8 mouse cellular contexts compared by ENCODE assay signal in the genomic region with DNA sequence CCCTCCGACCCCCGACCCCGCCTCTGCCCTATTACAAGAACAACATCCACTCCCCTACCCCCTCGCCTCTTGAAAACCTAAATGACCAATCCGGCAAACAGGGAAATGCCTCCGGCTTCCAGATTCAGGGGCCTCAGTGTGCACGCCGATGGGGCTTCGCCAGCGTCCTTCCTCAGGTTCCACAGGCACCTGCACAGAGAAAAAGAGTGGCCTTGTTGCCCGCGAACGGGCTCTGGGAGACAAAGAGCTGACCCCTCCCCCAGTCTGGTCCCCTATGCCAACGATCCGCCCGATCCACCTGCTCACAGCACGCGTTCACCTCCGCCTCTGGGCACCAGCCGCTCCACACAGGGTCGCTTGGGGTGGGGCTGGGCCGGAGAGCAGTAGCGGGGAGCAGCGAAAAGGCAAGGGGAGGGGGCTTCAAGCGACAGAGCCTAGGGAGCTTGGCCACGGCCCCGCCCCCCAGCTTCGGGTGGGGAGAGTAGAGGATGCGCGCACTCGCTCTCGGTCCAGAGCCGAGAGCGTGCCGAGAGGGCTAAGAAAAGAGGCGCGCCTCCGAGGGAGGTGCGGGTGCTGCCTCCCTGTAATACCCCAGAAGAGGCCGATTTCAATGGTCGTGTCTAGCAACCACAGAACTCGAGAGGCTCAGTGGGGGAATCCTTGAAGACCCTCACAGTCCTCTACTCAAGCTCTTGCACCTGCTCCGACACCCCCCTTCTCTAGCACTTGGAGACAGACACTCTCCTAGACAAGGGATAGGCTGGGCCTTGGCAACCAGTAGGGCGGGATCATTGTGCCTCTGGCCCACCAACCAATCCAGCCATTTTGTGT. TPM values are rescaled to one million over a fixed set of nuclear protein-coding genes. Genes with fewer than 3 reads are reported as not detected.
DNase-seq lines count a peak whose midpoint lies in the region; ATAC-seq and TF ChIP-seq lines count a peak whose summit lies in the region.

A gene (minus strand): TSS at position 669 of the 831 bp plus-strand sequence.

- no peak within 1 kb of the TSS for H3K9ac ChIP-seq in heart, adult 2 months (ENCODE audit: low read depth, low read length)
- peak within 1 kb of the TSS; percentile 95 for H3K9ac ChIP-seq in hindbrain, embryonic 14.5 days
- H3K9ac ChIP-seq in liver, embryonic 12.5 days, result no peak within 1 kb of the TSS

- H3K36me3 ChIP-seq in heart, adult 2 months (ENCODE audit: control insufficient read depth, insufficient read depth, low read length), result no peaks in the 10 kb centered on the region
- peaks cover 18% of the 10 kb centered on the region for H3K36me3 ChIP-seq in hindbrain, embryonic 14.5 days (replicated peaks; ENCODE audit: control insufficient read depth, insufficient read depth)
- no peaks in the 10 kb centered on the region for H3K36me3 ChIP-seq in liver, embryonic 12.5 days

- peak; percentile 91 for ATAC-seq in hindbrain, embryonic 14.5 days (ENCODE audit: low FRiP score)
- ATAC-seq in liver, embryonic 12.5 days, result no peak

- peaks cover 3% of the 10 kb centered on the region; the same call in 1 of the 2 replicates for H3K4me1 ChIP-seq in heart, adult 2 months (ENCODE audit: control insufficient read depth, insufficient read depth, low read length)
- H3K4me1 ChIP-seq in hindbrain, embryonic 14.5 days (replicated peaks; ENCODE audit: control insufficient read depth, insufficient read depth, low read length), result peaks cover 35% of the 10 kb centered on the region
- peaks cover 27% of the 10 kb centered on the region for H3K4me1 ChIP-seq in liver, embryonic 12.5 days

- no peak for TF ChIP-seq EP300 in heart, adult 2 months (IDR thresholded peaks at IDR 0.05; ENCODE audit: insufficient read depth, low read depth, low read length)

- TF ChIP-seq POLR2A in heart, adult 2 months (IDR thresholded peaks at IDR 0.05; ENCODE audit: insufficient read depth, low read depth, low read length), result no peak

- 4% methylated on average over 44 of the region's 44 CpGs for WGBS in heart, adult 2 months
- WGBS in hindbrain, embryonic 14.5 days, result under 1% methylated on average over 44 of the region's 44 CpGs
- WGBS in liver, embryonic 12.5 days (ENCODE audit: insufficient replicate concordance), result 5% methylated on average over 44 of the region's 44 CpGs

- intact Hi-C loops in heart, adult 2 months (cut with DNase I), result no loop called here
- intact Hi-C loops in heart, postnatal 25 days (cut with DNase I), result no loop called here

- H3K4me3 ChIP-seq in heart, adult 2 months, result 0 out of 2 replicates have a peak within 1 kb of the TSS, but pooled peaks have one; percentile 2
- peak within 1 kb of the TSS; percentile 81 for H3K4me3 ChIP-seq in hindbrain, embryonic 14.5 days (replicated peaks; ENCODE audit: low read length)
- H3K4me3 ChIP-seq in liver, embryonic 12.5 days, result peak within 1 kb of the TSS; percentile 37

- peak within 1 kb of the TSS; percentile 97 for H3K4me2 ChIP-seq in hindbrain, embryonic 14.5 days (replicated peaks)
- H3K4me2 ChIP-seq in liver, embryonic 12.5 days, result peak within 1 kb of the TSS; percentile 61

- no peaks in the 10 kb centered on the region for H3K79me2 ChIP-seq in heart, adult 2 months (replicated peaks; ENCODE audit: control insufficient read depth, insufficient read depth, low read length)

- H3K9me3 ChIP-seq in hindbrain, embryonic 14.5 days (ENCODE audit: control insufficient read depth, low read length), result no peaks in the 10 kb centered on the region
- H3K9me3 ChIP-seq in liver, embryonic 12.5 days (replicated peaks), result no peaks in the 10 kb centered on the region

- no peak for DNase-seq in heart, adult 2 months
- no peak for DNase-seq in heart, postnatal 25 days (ENCODE audit: low spot score)
- DNase-seq in ES-CJ7 (ENCODE audit: low read depth, low spot score), result peak; percentile 89
- peak; percentile 52 to 79 for DNase-seq in cerebellum, postnatal 4 days (ENCODE audit: low spot score in 2 of 2)
- DNase-seq in hindbrain, embryonic 14.5 days (ENCODE audit: low spot score), result peak; percentile 85
- peak; percentile 92 for DNase-seq in retina, postnatal 1 day
- no peak for DNase-seq in urinary bladder, postnatal 25 days (ENCODE audit: low spot score)

- peaks cover 17% of the 10 kb centered on the region for H3K27me3 ChIP-seq in heart, adult 2 months (ENCODE audit: control insufficient read depth, insufficient read depth, low read length)
- H3K27me3 ChIP-seq in hindbrain, embryonic 14.5 days (ENCODE audit: control insufficient read depth, insufficient read depth, low read length), result no peaks in the 10 kb centered on the region
- H3K27me3 ChIP-seq in liver, embryonic 12.5 days (replicated peaks), result peaks cover 96% of the 10 kb centered on the region

- no peak for TF ChIP-seq CTCF in heart, adult 2 months (IDR thresholded peaks at IDR 0.05)

- H3K27ac ChIP-seq in heart, adult 2 months, result no peak within 1 kb of the TSS
- H3K27ac ChIP-seq in hindbrain, embryonic 14.5 days, result peak within 1 kb of the TSS; percentile 98
- no peak within 1 kb of the TSS for H3K27ac ChIP-seq in liver, embryonic 12.5 days

RNA-seq across cellular contexts. Expression of the gene that starts here (rescaled TPM):
- total RNA-seq in heart, adult 2 months (2021), result under 1 TPM in 1 of 2 experiments, not detected in 1; 0.05 TPM
- 0.04 TPM in 1 of 2 replicates, not detected in the other for polyA plus RNA-seq in heart, adult 2 months (2012; rRNA removed)
- not detected for total RNA-seq in heart, postnatal 25 days (2021)
- 58.8 and 60.8 TPM in 2 replicates for polyA plus RNA-seq in hindbrain, embryonic 14.5 days (2014; fragmentation: Nextera tagmentation; extraction: Ambion mirVana)
- 0.25 and 0.43 TPM in 2 replicates for polyA plus RNA-seq in liver, embryonic 12.5 days (2016; fragmentation: Nextera tagmentation; extraction: Ambion mirVana)

Comparison
In these comparisons a context has a peak if more than half of its experiments do, and no peak if none do; other contexts are left out.
1. RNA of the gene that starts here (polyA plus RNA-seq): 58.8 to 60.8 TPM in hindbrain, embryonic 14.5 days; 0.25 to 0.43 TPM in liver, embryonic 12.5 days and 0.04 TPM in heart, adult 2 months; every median in the first group is over 10 times any median in the second.
2. DNase-seq: peak in ES-CJ7 (single experiment), cerebellum, postnatal 4 days (2 of 2), hindbrain, embryonic 14.5 days (single experiment) and retina, postnatal 1 day (single experiment); none in heart, adult 2 months (0 of 2), heart, postnatal 25 days (single experiment) and urinary bladder, postnatal 25 days (single experiment).
3. H3K4me3 ChIP-seq: peak in every context shown above with its lines; median percentile 81 in hindbrain, embryonic 14.5 days; 37 in liver, embryonic 12.5 days; 2 in heart, adult 2 months.